Mouse (Mus musculus) inflammation-experienced regulatory T-cells, adult 6 months (primary cell): ENCODE measurements around the gene Anxa5. TPM values are rescaled to one million over a fixed set of nuclear protein-coding genes. Genes with fewer than 3 reads are reported as not detected.

Source experiments
- ATAC-seq: one replicate; pipeline ENCODE4 v1.8.0; 2017
- polyA plus RNA-seq, 3 experiments: library from polyadenylated mRNA; unstranded; fragments of 100-300 nt; shearing (Covaris generic); gene quantifications; one replicate each; pipeline ENCODE4 v1.2.1; 2017

The Anxa5 gene
- polyA plus RNA-seq, 3 experiments from 2014 or later: 124 to 194 (median 151) TPM

- no peak for ATAC-seq
These were observed 12.7 kb upstream of the Anxa5 start for GRCm38 (mm10) chr3:36488367-36488766.

GRCm38 (mm10) chr3:36486881-36487280 lies 11.2 kb upstream of the Anxa5 start:
- ATAC-seq: no peak

- no peak for ATAC-seq
These were observed 10.5 kb upstream of the Anxa5 start for GRCm38 (mm10) chr3:36486176-36486575.

- no peak for ATAC-seq
These were observed 8.6 kb upstream of the Anxa5 start for GRCm38 (mm10) chr3:36484292-36484691.

- no peak for ATAC-seq
These were observed 7.2 kb upstream of the Anxa5 start for GRCm38 (mm10) chr3:36482940-36483339.

- ATAC-seq: no peak
These were observed 6.1 kb upstream of the Anxa5 start for GRCm38 (mm10) chr3:36481776-36482193.

GRCm38 (mm10) chr3:36480486-36480885 lies 4.8 kb upstream of the Anxa5 start:
- no peak for ATAC-seq

- no peak for ATAC-seq
These were observed 3.1 kb upstream of the Anxa5 start for GRCm38 (mm10) chr3:36478776-36479175.

- no peak for ATAC-seq
These were observed 814 bp upstream of the Anxa5 start for GRCm38 (mm10) chr3:36476261-36477155.

GRCm38 (mm10) chr3:36474938-36475483 lies 683 bp downstream of the Anxa5 start:
- peak; percentile 1 for ATAC-seq

- ATAC-seq: no peak
These were observed 1.3 kb downstream of the Anxa5 start for GRCm38 (mm10) chr3:36474421-36474820.

GRCm38 (mm10) chr3:36473222-36473621 lies 2.5 kb downstream of the Anxa5 start:
- ATAC-seq: no peak

- no peak for ATAC-seq
These were observed 3.8 kb downstream of the Anxa5 start for GRCm38 (mm10) chr3:36471856-36472255.

GRCm38 (mm10) chr3:36468871-36469270 lies 6.8 kb downstream of the Anxa5 start:
- ATAC-seq: no peak

- no peak for ATAC-seq
These were observed 8.1 kb downstream of the Anxa5 start for GRCm38 (mm10) chr3:36467632-36468031.

- ATAC-seq: no peak
These were observed 10.2 kb downstream of the Anxa5 start for GRCm38 (mm10) chr3:36465538-36465937.

- ATAC-seq: no peak
These were observed 13.3 kb downstream of the Anxa5 start for GRCm38 (mm10) chr3:36462348-36462747.

GRCm38 (mm10) chr3:36461819-36462218 lies 13.9 kb downstream of the Anxa5 start:
- ATAC-seq: no peak

- no peak for ATAC-seq
These were observed 15.0 kb downstream of the Anxa5 start for GRCm38 (mm10) chr3:36460717-36461116.

- no peak for ATAC-seq
These were observed 20.1 kb downstream of the Anxa5 start for GRCm38 (mm10) chr3:36455566-36455965.

GRCm38 (mm10) chr3:36455124-36455523 lies 20.6 kb downstream of the Anxa5 start:
- ATAC-seq: no peak

GRCm38 (mm10) chr3:36452502-36452901 lies 23.2 kb downstream of the Anxa5 start:
- no peak for ATAC-seq

- ATAC-seq: no peak
These were observed 26.2 kb downstream of the Anxa5 start for GRCm38 (mm10) chr3:36449292-36450165.
